Mouse (Mus musculus) lung, adult 2 months (tissue): Measurements from ENCODE around the gene Tbc1d24.

Experiments
- CTCF ChIP-seq: fragments of 200-500 bp; IDR thresholded peaks from 2 replicates; pipeline ENCODE4 v1.5.1; 2011; ENCODE audit warnings: mild to moderate bottlenecking, low read length, control low read depth; ENCODE audit not compliant: insufficient read depth
- POLR2A ChIP-seq: fragments of 200-500 bp; IDR thresholded peaks from 2 replicates; pipeline ENCODE4 v1.6.1; 2011; ENCODE audit warnings: low read depth, mild to moderate bottlenecking, control low read depth, low read length, borderline replicate concordance; ENCODE audit errors: extremely low read depth

DNA sequence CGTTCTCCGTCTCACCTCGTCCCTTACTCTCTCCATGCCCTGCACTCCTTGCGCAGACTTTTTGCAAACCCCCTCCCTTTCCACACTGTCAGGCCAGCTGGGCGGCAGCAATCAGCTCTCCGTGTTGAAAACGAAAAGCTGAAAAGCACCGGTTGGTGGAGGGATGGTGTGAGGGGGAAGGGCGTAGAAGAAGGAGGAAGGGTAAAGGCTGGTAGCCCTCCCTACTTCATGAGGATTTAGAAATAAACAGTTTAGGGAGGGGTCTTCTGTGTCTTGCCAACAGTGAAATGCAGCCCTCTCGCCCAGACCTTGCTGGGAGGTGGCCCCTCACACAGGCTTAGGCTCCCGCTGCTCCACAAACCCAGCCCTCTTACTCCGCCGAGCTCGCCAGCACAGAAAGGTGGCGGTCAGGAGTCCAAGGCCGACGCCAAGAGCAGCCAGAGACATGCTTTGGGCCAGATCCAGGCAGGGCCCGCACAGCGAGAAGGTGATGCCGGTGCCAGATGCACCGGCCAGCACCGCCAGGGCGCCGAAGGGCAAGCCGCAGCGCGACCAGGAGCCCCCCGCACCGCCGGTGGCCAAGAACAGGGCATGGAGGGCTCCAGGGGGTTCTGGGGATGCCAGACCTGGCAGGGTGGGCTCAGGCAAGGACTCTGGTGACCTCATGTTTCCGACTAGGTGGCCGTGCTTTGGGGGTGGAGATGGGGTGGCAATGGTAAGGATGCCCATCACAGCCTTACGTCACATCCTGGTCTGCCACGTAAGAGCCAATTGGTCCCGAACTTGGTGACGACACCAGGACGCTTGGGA, 6.5 kb upstream of the Tbc1d24 start:
- TF ChIP-seq CTCF = peak; percentile 10; the same call in 1 of the 2 replicates
- TF ChIP-seq POLR2A = peak; percentile 53; the same call in 1 of the 2 replicates
